Comparison of ENCODE assay signal across 13 mouse cellular contexts in genomic region chr11:75046638-75047037, GRCm38 (mm10).
A peak's percentile ranks its signal among the peaks of the same experiment; 100 is the strongest.
DNase-seq lines count a peak whose midpoint lies in the region; ATAC-seq and TF ChIP-seq lines count a peak whose summit lies in the region.
"Had no signal": no experiment of that assay in that cellular context is flagged by ENCODE, and none has a peak within 500 bp of the region (broad histone marks: within the 10 kb centered on the region; RNA-seq: fewer than 3 reads in every experiment).

No protein-coding gene starts in this region.

- no peak overlapping the region for H3K4me2 ChIP-seq in neural tube, embryonic 11.5 days (ENCODE audit: low read depth)
- H3K4me2 ChIP-seq in stomach, postnatal 0 days (replicated peaks; ENCODE audit: low read depth) = no peak overlapping the region
- no peak overlapping the region for H3K4me2 ChIP-seq in forebrain, embryonic 12.5 days
- H3K4me2 ChIP-seq: midbrain, embryonic 11.5 days had no signal

- no peak for TF ChIP-seq CTCF in kidney, adult 2 months (conservative IDR thresholded peaks at IDR 0.05; ENCODE audit: insufficient read depth, insufficient read length, low read depth, low read length)
- TF ChIP-seq CTCF in stomach, postnatal 0 days (IDR thresholded peaks at IDR 0.05; ENCODE audit: low read depth) = no peak

- peaks cover 20% of the 10 kb centered on the region for H3K4me1 ChIP-seq in kidney, adult 2 months (ENCODE audit: control insufficient read depth, insufficient read depth, low read length)
- peaks cover 8% of the 10 kb centered on the region for H3K4me1 ChIP-seq in neural tube, embryonic 11.5 days (ENCODE audit: control insufficient read depth, insufficient read depth, low read length)
- H3K4me1 ChIP-seq in stomach, postnatal 0 days (replicated peaks; ENCODE audit: control insufficient read depth, insufficient read depth) = peaks cover 13% of the 10 kb centered on the region
- H3K4me1 ChIP-seq in forebrain, embryonic 12.5 days = peaks cover 4% of the 10 kb centered on the region; the same call in 1 of the 2 replicates

- H3K36me3 ChIP-seq in kidney, adult 2 months (ENCODE audit: control insufficient read depth, insufficient read depth, low read length) = no peaks in the 10 kb centered on the region; the same call in 1 of the 2 replicates
- 0 out of 2 replicates have a peak, but pooled peaks cover 2% of the 10 kb centered on the region for H3K36me3 ChIP-seq in neural tube, embryonic 11.5 days (ENCODE audit: control insufficient read depth, insufficient read depth, low read length)
- peaks cover 8% of the 10 kb centered on the region for H3K36me3 ChIP-seq in stomach, postnatal 0 days (ENCODE audit: control insufficient read depth, insufficient read depth, low read length)
- peaks cover 22% of the 10 kb centered on the region for H3K36me3 ChIP-seq in forebrain, embryonic 12.5 days (replicated peaks)

- no peak for TF ChIP-seq POLR2A in kidney, adult 2 months (IDR thresholded peaks at IDR 0.05; ENCODE audit: low read depth, low read length)

- no peaks in the 10 kb centered on the region for H3K9me3 ChIP-seq in neural tube, embryonic 11.5 days (ENCODE audit: control insufficient read depth, low read length)
- no peaks in the 10 kb centered on the region for H3K9me3 ChIP-seq in stomach, postnatal 0 days (ENCODE audit: control insufficient read depth, low read length)
- H3K9me3 ChIP-seq in forebrain, embryonic 12.5 days = no peaks in the 10 kb centered on the region

- TF ChIP-seq EP300 in stomach, postnatal 0 days (optimal IDR thresholded peaks at IDR 0.05) = no peak

- no peak overlapping the region for H3K9ac ChIP-seq in neural tube, embryonic 11.5 days (ENCODE audit: low read length)
- H3K9ac ChIP-seq in stomach, postnatal 0 days (ENCODE audit: low read length) = no peak overlapping the region
- H3K9ac ChIP-seq in forebrain, embryonic 12.5 days = no peak overlapping the region
- H3K9ac ChIP-seq: liver, embryonic 14.5 days had no signal

- ATAC-seq in frontal cortex, adult (ENCODE audit: low TSS enrichment) = 0 out of 2 replicates have a peak, but pooled peaks have one; percentile 12
- ATAC-seq in neural tube, embryonic 11.5 days (ENCODE audit: insufficient read depth, low FRiP score, low TSS enrichment) = no peak
- ATAC-seq in stomach, postnatal 0 days (ENCODE audit: low FRiP score, low TSS enrichment) = 0 out of 2 replicates have a peak, but pooled peaks have one; percentile 3
- no peak for ATAC-seq in forebrain, embryonic 12.5 days (ENCODE audit: low FRiP score)
- ATAC-seq: activated CD4-positive, CD25-positive, alpha-beta regulatory T cell, adult 4 months had no signal

- 68% methylated on average over 3 of the region's 3 CpGs for WGBS in kidney, adult 2 months
- 89% methylated on average over 3 of the region's 3 CpGs for WGBS in neural tube, embryonic 11.5 days
- 49% methylated on average over 3 of the region's 3 CpGs for WGBS in stomach, postnatal 0 days
- 93% methylated on average over 3 of the region's 3 CpGs for WGBS in forebrain, embryonic 12.5 days

- no peak for DNase-seq in frontal cortex, adult 2 months (ENCODE audit: extremely low spot score in 1 of 2, low spot score in 1 of 2)
- no peak for DNase-seq in kidney, adult 2 months
- DNase-seq in kidney, postnatal 25 days = no peak
- DNase-seq in neural tube, embryonic 11.5 days (ENCODE audit: low spot score) = no peak
- DNase-seq in neural tube, embryonic 10.5 days (ENCODE audit: extremely low spot score, low spot score) = no peak
- no peak for DNase-seq in stomach, postnatal 0 days (ENCODE audit: low spot score)
- DNase-seq: thymus, postnatal 4 days had no signal

- H3K27me3 ChIP-seq in kidney, adult 2 months (replicated peaks; ENCODE audit: control insufficient read depth, insufficient read depth, low read length) = no peaks in the 10 kb centered on the region
- no peaks in the 10 kb centered on the region for H3K27me3 ChIP-seq in neural tube, embryonic 11.5 days (ENCODE audit: control insufficient read depth, insufficient read depth, low read length)
- no peaks in the 10 kb centered on the region for H3K27me3 ChIP-seq in stomach, postnatal 0 days (ENCODE audit: control insufficient read depth, insufficient read depth, low read length)
- H3K27me3 ChIP-seq in forebrain, embryonic 12.5 days = no peaks in the 10 kb centered on the region

- H3K27ac ChIP-seq in kidney, adult 2 months (ENCODE audit: insufficient read depth, low read depth, low read length) = peak overlapping the region; percentile 39
- H3K27ac ChIP-seq in neural tube, embryonic 11.5 days (ENCODE audit: low read depth, low read length) = peak overlapping the region; percentile 42; the same call in 1 of the 2 replicates
- peak overlapping the region; percentile 73 for H3K27ac ChIP-seq in stomach, postnatal 0 days (replicated peaks)
- H3K27ac ChIP-seq in forebrain, embryonic 12.5 days = no peak overlapping the region
- H3K27ac ChIP-seq: liver, embryonic 14.5 days had no signal

- no peak overlapping the region for H3K4me3 ChIP-seq in kidney, adult 2 months (ENCODE audit: insufficient read depth, low read depth, low read length)
- H3K4me3 ChIP-seq in neural tube, embryonic 11.5 days (ENCODE audit: low read depth, low read length) = no peak overlapping the region
- H3K4me3 ChIP-seq in stomach, postnatal 0 days (ENCODE audit: low read depth, low read length) = no peak overlapping the region
- H3K4me3 ChIP-seq in forebrain, embryonic 12.5 days (replicated peaks) = no peak overlapping the region
- H3K4me3 ChIP-seq: erythroblast, embryonic 14.5 days had no signal

Comparison
In these comparisons a context has a peak if more than half of its experiments do, and no peak if none do; other contexts are left out.
1. ATAC-seq: peak in frontal cortex, adult (single experiment) and stomach, postnatal 0 days (single experiment); none in neural tube, embryonic 11.5 days (single experiment) and forebrain, embryonic 12.5 days (single experiment).